In the genomic region with DNA sequence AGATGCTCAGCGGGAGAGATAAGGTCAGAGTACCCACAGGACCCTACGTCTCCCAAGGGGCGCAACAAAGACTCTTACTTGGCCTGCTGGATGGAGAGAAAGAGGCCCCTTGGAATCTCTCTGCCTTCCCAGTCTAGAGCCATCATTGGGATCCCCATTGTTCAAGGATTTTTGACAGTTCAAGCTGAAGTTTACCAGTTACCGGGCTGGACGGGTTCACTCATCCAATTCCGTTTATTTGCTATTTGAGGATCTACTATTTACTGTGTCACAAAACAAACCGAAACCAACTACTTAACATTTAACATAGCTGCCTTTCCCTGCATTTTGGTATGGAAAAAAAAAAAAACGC, we compare ENCODE assay signal across 8 mouse cellular contexts. TPM values are rescaled to one million over a fixed set of nuclear protein-coding genes. Genes with fewer than 3 reads are reported as not detected.
DNase-seq lines count a peak whose midpoint lies in the region; ATAC-seq and TF ChIP-seq lines count a peak whose summit lies in the region.

No protein-coding gene starts in this region.

- H3K4me3 ChIP-seq in lung, embryonic 14.5 days (ENCODE audit: low read depth, low read length) = peak overlapping the region; percentile 89
- H3K4me3 ChIP-seq in embryonic facial prominence, embryonic 10.5 days = peak overlapping the region; percentile 74
- peak overlapping the region; percentile 85 for H3K4me3 ChIP-seq in intestine, embryonic 14.5 days (ENCODE audit: low read depth, low read length)
- peak overlapping the region; percentile 62 for H3K4me3 ChIP-seq in neural tube, embryonic 12.5 days

- WGBS in lung, embryonic 14.5 days = 1% methylated on average over 8 of the region's 8 CpGs
- WGBS in embryonic facial prominence, embryonic 10.5 days = 2% methylated on average over 8 of the region's 8 CpGs
- WGBS in intestine, embryonic 14.5 days = 3% methylated on average over 8 of the region's 8 CpGs
- 1% methylated on average over 8 of the region's 8 CpGs for WGBS in neural tube, embryonic 12.5 days

- H3K9me3 ChIP-seq in lung, embryonic 14.5 days (ENCODE audit: low read depth, low read length) = no peaks in the 10 kb centered on the region
- H3K9me3 ChIP-seq in embryonic facial prominence, embryonic 10.5 days = no peaks in the 10 kb centered on the region
- H3K9me3 ChIP-seq in intestine, embryonic 14.5 days (ENCODE audit: control insufficient read depth, low read length) = no peaks in the 10 kb centered on the region
- no peaks in the 10 kb centered on the region for H3K9me3 ChIP-seq in neural tube, embryonic 12.5 days

- peaks cover 3% of the 10 kb centered on the region for H3K4me1 ChIP-seq in lung, embryonic 14.5 days (ENCODE audit: insufficient read depth)
- peaks cover 30% of the 10 kb centered on the region for H3K4me1 ChIP-seq in embryonic facial prominence, embryonic 10.5 days
- peaks cover 11% of the 10 kb centered on the region for H3K4me1 ChIP-seq in intestine, embryonic 14.5 days (replicated peaks; ENCODE audit: control insufficient read depth, insufficient read depth, low read length)
- peaks cover 18% of the 10 kb centered on the region for H3K4me1 ChIP-seq in neural tube, embryonic 12.5 days

- H3K27ac ChIP-seq in lung, embryonic 14.5 days (ENCODE audit: low read depth) = peak overlapping the region; percentile 94
- H3K27ac ChIP-seq in embryonic facial prominence, embryonic 10.5 days (replicated peaks) = peak overlapping the region; percentile 94
- H3K27ac ChIP-seq in intestine, embryonic 14.5 days (ENCODE audit: low read depth) = peak overlapping the region; percentile 92
- H3K27ac ChIP-seq in neural tube, embryonic 12.5 days = peak overlapping the region; percentile 20

- no peak for TF ChIP-seq CTCF in lung, embryonic 14.5 days (IDR thresholded peaks at IDR 0.05; ENCODE audit: low read depth)

- H3K4me2 ChIP-seq in lung, embryonic 14.5 days = peak overlapping the region; percentile 78
- peak overlapping the region; percentile 72 for H3K4me2 ChIP-seq in intestine, embryonic 14.5 days (ENCODE audit: low read length)
- H3K4me2 ChIP-seq in neural tube, embryonic 12.5 days (replicated peaks) = peak overlapping the region; percentile 87

- DNase-seq in lung, embryonic 14.5 days = no peak
- DNase-seq in lung, postnatal 10 days = no peak
- DNase-seq in embryonic facial prominence, embryonic 10.5 days (ENCODE audit: low spot score) = no peak
- DNase-seq in intestine, embryonic 14.5 days (ENCODE audit: low spot score) = no peak
- DNase-seq in retina, postnatal 1 day = no peak
- DNase-seq in spleen, postnatal 36 days (ENCODE audit: low spot score in 2 of 2) = no peak
- DNase-seq in thymus, adult 18-20 months = no peak

- peak overlapping the region; percentile 80 for H3K9ac ChIP-seq in lung, embryonic 14.5 days
- H3K9ac ChIP-seq in intestine, embryonic 14.5 days (ENCODE audit: low read length) = peak overlapping the region; percentile 85
- peak overlapping the region; percentile 76 for H3K9ac ChIP-seq in neural tube, embryonic 12.5 days

- H3K36me3 ChIP-seq in lung, embryonic 14.5 days (ENCODE audit: insufficient read depth) = no peaks in the 10 kb centered on the region
- no peaks in the 10 kb centered on the region for H3K36me3 ChIP-seq in embryonic facial prominence, embryonic 10.5 days (replicated peaks)
- H3K36me3 ChIP-seq in intestine, embryonic 14.5 days (ENCODE audit: control insufficient read depth, insufficient read depth, low read length) = no peaks in the 10 kb centered on the region
- H3K36me3 ChIP-seq in neural tube, embryonic 12.5 days = no peaks in the 10 kb centered on the region

- no peak for ATAC-seq in lung, embryonic 14.5 days (ENCODE audit: insufficient read depth)
- ATAC-seq in intestine, embryonic 14.5 days (replicated peaks; ENCODE audit: low FRiP score, low TSS enrichment, low read depth) = no peak
- no peak for ATAC-seq in neural tube, embryonic 12.5 days (ENCODE audit: low FRiP score, low read depth)

- no peaks in the 10 kb centered on the region for H3K27me3 ChIP-seq in lung, embryonic 14.5 days (ENCODE audit: insufficient read depth, low read length)
- H3K27me3 ChIP-seq in embryonic facial prominence, embryonic 10.5 days (replicated peaks; ENCODE audit: low read depth, poor library complexity, severe bottlenecking) = peaks cover 7% of the 10 kb centered on the region; the same call in 1 of the 2 replicates
- no peaks in the 10 kb centered on the region for H3K27me3 ChIP-seq in intestine, embryonic 14.5 days (replicated peaks; ENCODE audit: control insufficient read depth, insufficient read depth, low read length)
- H3K27me3 ChIP-seq in neural tube, embryonic 12.5 days (replicated peaks) = no peaks in the 10 kb centered on the region

RNA-seq across cellular contexts. Expression of gene Hivep1, which starts 2.1 kb away (rescaled TPM):
- 12.1 and 12.3 TPM in 2 replicates for polyA plus RNA-seq in lung, embryonic 14.5 days (2014; fragmentation: Nextera tagmentation; extraction: Ambion mirVana)
- polyA plus RNA-seq in embryonic facial prominence, embryonic 10.5 days (2016; fragmentation: Nextera tagmentation; extraction: Ambion mirVana) = 9.4 and 10.3 TPM in 2 replicates
- 9.6 and 10.0 TPM in 2 replicates for polyA plus RNA-seq in intestine, embryonic 14.5 days (2014; fragmentation: Nextera tagmentation; extraction: Ambion mirVana)
- 17.8 and 18.1 TPM in 2 replicates for polyA plus RNA-seq in neural tube, embryonic 12.5 days (2016; fragmentation: Nextera tagmentation; extraction: Ambion mirVana)

Comparison
In these comparisons a context has a peak if more than half of its experiments do, and no peak if none do; other contexts are left out.
1. H3K27ac ChIP-seq: peak in every context shown above with its lines; median percentile 94 in lung, embryonic 14.5 days; 94 in embryonic facial prominence, embryonic 10.5 days; 92 in intestine, embryonic 14.5 days; 20 in neural tube, embryonic 12.5 days.